Mouse (Mus musculus): Measurements from ENCODE around the gene Prdx6.
A peak's percentile ranks its signal among the peaks of the same experiment; 100 is the strongest.

Gene Prdx6

GRCm38 (mm10) chr1:161250604-161251416, at the start of gene Prdx6:
TSS of gene Prdx6 (minus strand) at chr1:161251219.
- peak; percentile 86 for DNase-seq (ENCODE audit: low spot score)

GRCm38 (mm10) chr1:161288256-161288655, 37.2 kb upstream of the Prdx6 start:
- DNase-seq (ENCODE audit: low spot score), result no peak

- peak; percentile 76 for DNase-seq (ENCODE audit: low spot score)
Measured at GRCm38 (mm10) chr1:161286726-161287310, 35.8 kb upstream of the Prdx6 start.

GRCm38 (mm10) chr1:161281054-161281688, 30.2 kb upstream of the Prdx6 start:
- DNase-seq (ENCODE audit: low spot score), result no peak

- no peak for DNase-seq (ENCODE audit: low spot score)
Measured at GRCm38 (mm10) chr1:161279244-161279908, 28.4 kb upstream of the Prdx6 start.

GRCm38 (mm10) chr1:161273486-161273885, 22.5 kb upstream of the Prdx6 start:
- DNase-seq (ENCODE audit: low spot score), result no peak

GRCm38 (mm10) chr1:161271461-161271810, 20.4 kb upstream of the Prdx6 start:
- no peak for DNase-seq (ENCODE audit: low spot score)

GRCm38 (mm10) chr1:161270776-161271460, 19.9 kb upstream of the Prdx6 start:
- no peak for DNase-seq (ENCODE audit: low spot score)

GRCm38 (mm10) chr1:161269346-161269745, 18.3 kb upstream of the Prdx6 start:
- DNase-seq (ENCODE audit: low spot score), result peak; percentile 88

- peak; percentile 43 for DNase-seq (ENCODE audit: low spot score)
Measured at GRCm38 (mm10) chr1:161268884-161269283, 17.9 kb upstream of the Prdx6 start.

GRCm38 (mm10) chr1:161268116-161268515, 17.1 kb upstream of the Prdx6 start:
- DNase-seq (ENCODE audit: low spot score), result peak; percentile 62

GRCm38 (mm10) chr1:161264961-161265360, 13.9 kb upstream of the Prdx6 start:
- no peak for DNase-seq (ENCODE audit: low spot score)

GRCm38 (mm10) chr1:161263584-161263983, 12.6 kb upstream of the Prdx6 start:
- DNase-seq (ENCODE audit: low spot score), result no peak

GRCm38 (mm10) chr1:161262542-161262941, 11.5 kb upstream of the Prdx6 start:
- DNase-seq (ENCODE audit: low spot score), result no peak

- no peak for DNase-seq (ENCODE audit: low spot score)
Measured at GRCm38 (mm10) chr1:161260761-161261160, 9.7 kb upstream of the Prdx6 start.

GRCm38 (mm10) chr1:161259142-161259541, 8.1 kb upstream of the Prdx6 start:
- no peak for DNase-seq (ENCODE audit: low spot score)

- no peak for DNase-seq (ENCODE audit: low spot score)
Measured at GRCm38 (mm10) chr1:161258331-161258730, 7.3 kb upstream of the Prdx6 start.

GRCm38 (mm10) chr1:161256918-161257317, 5.9 kb upstream of the Prdx6 start:
- peak; percentile 44 for DNase-seq (ENCODE audit: low spot score)

- peak; percentile 43 for DNase-seq (ENCODE audit: low spot score)
Measured at GRCm38 (mm10) chr1:161254361-161254760, 3.3 kb upstream of the Prdx6 start.

- no peak for DNase-seq (ENCODE audit: low spot score)
Measured at GRCm38 (mm10) chr1:161252901-161253300, 1.9 kb upstream of the Prdx6 start.

GRCm38 (mm10) chr1:161252365-161252764, 1.3 kb upstream of the Prdx6 start:
- no peak for DNase-seq (ENCODE audit: low spot score)
